Mouse (Mus musculus): ENCODE data around the gene Bcl11a. TPM values are rescaled to one million over a fixed set of nuclear protein-coding genes. Genes with fewer than 3 reads are reported as not detected.
A peak's percentile ranks its signal among the peaks of the same experiment; 100 is the strongest.

The Bcl11a gene
- polyA plus RNA-seq, 1 experiment from 2014 or later = 42.5 TPM

DNA sequence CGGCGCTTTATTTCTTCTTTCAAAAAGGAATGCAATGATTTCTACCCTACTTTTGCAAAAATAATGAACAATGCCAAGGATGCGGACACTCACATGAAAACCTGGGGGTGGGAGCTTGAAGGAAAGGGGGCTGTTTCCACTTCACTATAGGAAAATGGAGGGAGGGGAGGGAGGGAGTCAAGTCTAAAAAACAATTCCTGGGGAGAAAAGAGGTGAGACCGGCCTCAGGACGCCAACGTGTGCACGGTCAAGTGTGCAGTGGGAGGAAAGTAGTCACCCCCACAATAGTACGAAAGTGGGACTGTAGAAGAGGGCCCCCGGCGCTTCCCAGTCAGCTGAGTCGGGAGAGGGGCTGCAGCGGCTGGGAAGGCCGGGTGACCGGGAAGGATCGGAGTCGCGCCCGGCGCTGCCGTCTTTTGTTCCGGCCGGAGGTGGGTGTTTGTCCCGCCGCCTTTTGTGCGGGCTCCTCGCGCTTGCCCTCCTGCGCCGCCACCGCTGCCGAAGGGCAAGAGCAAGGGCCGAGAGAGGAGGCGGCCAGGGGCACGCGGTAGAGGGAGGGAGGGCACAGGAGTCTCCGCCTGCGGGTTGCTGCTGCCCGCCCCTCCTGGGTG is 955 bp downstream of the Bcl11a start:
- Histone ChIP-seq H3K27ac (ENCODE audit: low read depth, low read length) (peak overlapping the region; percentile 85), H3K36me3 (ENCODE audit: control insufficient read depth, insufficient read depth, low read length) (no peaks in the 10 kb centered on the region), H3K9me3 (ENCODE audit: control insufficient read depth, low read length) (no peaks in the 10 kb centered on the region), H3K4me1 (ENCODE audit: control insufficient read depth, insufficient read depth, low read length) (peaks cover 19% of the 10 kb centered on the region), H3K27me3 (ENCODE audit: control insufficient read depth, insufficient read depth, low read length) (no peaks in the 10 kb centered on the region; the same call in 1 of the 2 replicates), H3K9ac (ENCODE audit: low read length) (peak overlapping the region; percentile 93), H3K4me2 (peak overlapping the region; percentile 100), H3K4me3 (ENCODE audit: low read depth, low read length) (peak overlapping the region; percentile 77)
- no peak for ATAC-seq (ENCODE audit: low FRiP score)
- WGBS = under 1% methylated on average over 32 of the region's 38 CpGs
- peak; percentile 97 for DNase-seq (ENCODE audit: low spot score, missing footprints)

DNA sequence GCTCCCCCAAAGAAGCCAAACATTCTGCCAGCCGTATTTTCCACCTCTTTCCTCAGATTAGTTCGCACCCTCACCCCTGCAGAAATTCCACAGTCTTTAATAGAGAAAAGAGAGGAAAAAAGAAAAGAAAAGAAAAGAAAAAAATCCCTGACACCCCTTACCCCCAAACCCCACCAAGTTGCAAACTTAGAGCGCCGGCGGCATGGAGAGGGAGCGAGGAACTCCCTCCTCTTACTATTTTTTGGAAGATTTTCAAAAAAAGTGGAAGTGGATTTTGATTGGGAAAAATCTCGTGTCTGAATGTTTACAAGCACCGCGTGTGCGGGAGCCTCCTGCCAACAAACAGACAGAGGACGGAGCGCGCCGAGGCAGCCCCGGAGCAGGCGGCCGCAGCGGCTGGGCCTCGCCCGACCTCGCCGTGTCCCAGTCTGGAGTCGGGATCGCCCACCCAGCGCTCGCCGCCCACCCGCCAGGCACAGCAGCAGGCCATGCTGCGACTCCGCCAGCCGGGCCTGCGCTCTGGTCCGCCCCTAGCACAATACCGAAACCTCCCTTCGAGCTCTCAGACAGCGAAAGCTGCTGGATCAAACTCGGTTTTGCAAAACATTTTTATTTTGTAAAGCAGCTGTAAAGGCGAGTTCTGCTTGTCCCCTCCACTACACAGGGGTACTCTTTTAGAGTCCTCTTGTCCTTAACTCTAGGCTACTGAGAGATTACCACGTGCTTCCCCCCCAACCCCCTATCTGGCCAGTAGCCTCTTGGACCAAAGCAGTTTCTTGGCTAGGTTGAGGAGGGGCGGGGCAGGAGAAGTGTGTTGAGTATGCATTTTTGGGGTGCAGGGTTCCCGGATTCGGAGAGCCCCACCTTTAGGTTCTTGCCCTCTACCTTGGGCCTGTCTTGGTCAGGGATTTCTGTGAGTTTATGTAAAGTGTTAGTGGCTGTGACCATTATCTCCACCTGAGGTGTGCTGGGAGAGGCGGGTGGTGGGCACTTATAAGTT is 1.8 kb downstream of the Bcl11a start:
- H3K4me1 ChIP-seq (ENCODE audit: control insufficient read depth, insufficient read depth, low read length) = peaks cover 19% of the 10 kb centered on the region
- H3K4me3 ChIP-seq (ENCODE audit: low read depth, low read length) = peak overlapping the region; percentile 77
- DNase-seq (ENCODE audit: low spot score, missing footprints) = peak; percentile 96
- under 1% methylated on average over 43 of the region's 43 CpGs for WGBS
- H3K36me3 ChIP-seq (ENCODE audit: control insufficient read depth, insufficient read depth, low read length) = no peaks in the 10 kb centered on the region
- peak overlapping the region; percentile 93 for H3K9ac ChIP-seq (ENCODE audit: low read length)
- H3K27me3 ChIP-seq (ENCODE audit: control insufficient read depth, insufficient read depth, low read length) = no peaks in the 10 kb centered on the region; the same call in 1 of the 2 replicates
- no peaks in the 10 kb centered on the region for H3K9me3 ChIP-seq (ENCODE audit: control insufficient read depth, low read length)
- ATAC-seq (ENCODE audit: low FRiP score) = no peak
- H3K27ac ChIP-seq (ENCODE audit: low read depth, low read length) = peak overlapping the region; percentile 85
- peak overlapping the region; percentile 100 for H3K4me2 ChIP-seq

GRCm38 (mm10) chr11:24080541-24080940 is 2.7 kb downstream of the Bcl11a start:
- DNase-seq (ENCODE audit: low spot score, missing footprints) = peak; percentile 98
- Histone ChIP-seq H3K27ac (ENCODE audit: low read depth, low read length) (peak overlapping the region; percentile 17; the same call in 1 of the 2 replicates), H3K4me3 (ENCODE audit: low read depth, low read length) (peak overlapping the region; percentile 77), H3K36me3 (ENCODE audit: control insufficient read depth, insufficient read depth, low read length) (peaks cover 3% of the 10 kb centered on the region; the same call in 1 of the 2 replicates), H3K9ac (ENCODE audit: low read length) (peak overlapping the region; percentile 93), H3K4me1 (ENCODE audit: control insufficient read depth, insufficient read depth, low read length) (peaks cover 11% of the 10 kb centered on the region), H3K9me3 (ENCODE audit: control insufficient read depth, low read length) (no peaks in the 10 kb centered on the region), H3K4me2 (peak overlapping the region; percentile 100), H3K27me3 (ENCODE audit: control insufficient read depth, insufficient read depth, low read length) (no peaks in the 10 kb centered on the region; the same call in 1 of the 2 replicates)
- ATAC-seq (ENCODE audit: low FRiP score) = peak; percentile 3
- under 1% methylated on average over 30 of the region's 30 CpGs for WGBS

DNA sequence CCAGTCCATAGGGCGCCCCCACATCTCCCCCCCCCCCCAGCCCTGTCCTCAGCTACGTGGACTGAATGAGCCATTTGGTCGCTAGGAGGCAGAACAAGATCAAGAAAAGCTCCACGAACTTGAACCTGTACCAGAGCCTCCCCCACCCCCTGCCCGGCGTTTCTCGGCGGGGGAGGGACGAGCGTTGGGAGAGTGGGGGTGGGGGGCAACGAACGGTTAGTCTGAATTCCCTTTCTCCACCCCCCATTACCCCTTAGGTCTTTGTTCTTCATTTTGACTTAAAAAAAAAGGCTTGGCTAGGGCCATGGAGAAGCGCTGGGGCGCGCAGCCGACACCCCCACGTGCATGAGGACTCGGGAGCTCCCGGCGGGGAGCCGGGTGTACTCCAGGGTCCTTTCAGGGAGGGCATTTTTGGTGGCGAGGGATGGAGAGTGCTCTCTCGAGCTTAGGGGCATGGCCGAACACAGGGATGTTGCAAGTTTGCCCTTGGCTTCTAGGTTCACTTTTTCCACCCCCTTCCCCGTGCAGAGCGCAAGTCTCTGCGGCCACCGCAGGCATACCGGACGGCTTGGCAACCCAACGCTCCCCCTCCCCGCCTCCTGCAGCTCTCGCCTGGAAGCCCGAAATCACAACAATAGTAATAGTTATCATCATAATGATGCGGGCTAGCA is 3.3 kb downstream of the Bcl11a start:
- H3K27ac ChIP-seq (ENCODE audit: low read depth, low read length) = peak overlapping the region; percentile 84
- no peaks in the 10 kb centered on the region for H3K27me3 ChIP-seq (ENCODE audit: control insufficient read depth, insufficient read depth, low read length)
- peak overlapping the region; percentile 77 for H3K4me3 ChIP-seq (ENCODE audit: low read depth, low read length)
- ATAC-seq (ENCODE audit: low FRiP score) = peak; percentile 38
- under 1% methylated on average over 34 of the region's 35 CpGs for WGBS
- peaks cover 11% of the 10 kb centered on the region for H3K4me1 ChIP-seq (ENCODE audit: control insufficient read depth, insufficient read depth, low read length)
- DNase-seq (ENCODE audit: low spot score, missing footprints) = peak; percentile 95
- H3K9me3 ChIP-seq (ENCODE audit: control insufficient read depth, low read length) = no peaks in the 10 kb centered on the region
- peak overlapping the region; percentile 93 for H3K9ac ChIP-seq (ENCODE audit: low read length)
- peaks cover 8% of the 10 kb centered on the region; the same call in 1 of the 2 replicates for H3K36me3 ChIP-seq (ENCODE audit: control insufficient read depth, insufficient read depth, low read length)
- peak overlapping the region; percentile 100 for H3K4me2 ChIP-seq

- Histone ChIP-seq H3K36me3 (ENCODE audit: control insufficient read depth, insufficient read depth, low read length) (peaks cover 8% of the 10 kb centered on the region; the same call in 1 of the 2 replicates), H3K9ac (ENCODE audit: low read length) (peak overlapping the region; percentile 93), H3K27me3 (ENCODE audit: control insufficient read depth, insufficient read depth, low read length) (no peaks in the 10 kb centered on the region), H3K4me3 (ENCODE audit: low read depth, low read length) (peak overlapping the region; percentile 77), H3K9me3 (ENCODE audit: control insufficient read depth, low read length) (no peaks in the 10 kb centered on the region), H3K27ac (ENCODE audit: low read depth, low read length) (peak overlapping the region; percentile 84), H3K4me2 (peak overlapping the region; percentile 100), H3K4me1 (ENCODE audit: control insufficient read depth, insufficient read depth, low read length) (peaks cover 11% of the 10 kb centered on the region)
- under 1% methylated on average over 43 of the region's 43 CpGs for WGBS
- ATAC-seq (ENCODE audit: low FRiP score) (peak; percentile 18), DNase-seq (ENCODE audit: low spot score, missing footprints) (peak; percentile 97)
Observed at GRCm38 (mm10) chr11:24081687-24082384, 4.0 kb downstream of the Bcl11a start.

DNA sequence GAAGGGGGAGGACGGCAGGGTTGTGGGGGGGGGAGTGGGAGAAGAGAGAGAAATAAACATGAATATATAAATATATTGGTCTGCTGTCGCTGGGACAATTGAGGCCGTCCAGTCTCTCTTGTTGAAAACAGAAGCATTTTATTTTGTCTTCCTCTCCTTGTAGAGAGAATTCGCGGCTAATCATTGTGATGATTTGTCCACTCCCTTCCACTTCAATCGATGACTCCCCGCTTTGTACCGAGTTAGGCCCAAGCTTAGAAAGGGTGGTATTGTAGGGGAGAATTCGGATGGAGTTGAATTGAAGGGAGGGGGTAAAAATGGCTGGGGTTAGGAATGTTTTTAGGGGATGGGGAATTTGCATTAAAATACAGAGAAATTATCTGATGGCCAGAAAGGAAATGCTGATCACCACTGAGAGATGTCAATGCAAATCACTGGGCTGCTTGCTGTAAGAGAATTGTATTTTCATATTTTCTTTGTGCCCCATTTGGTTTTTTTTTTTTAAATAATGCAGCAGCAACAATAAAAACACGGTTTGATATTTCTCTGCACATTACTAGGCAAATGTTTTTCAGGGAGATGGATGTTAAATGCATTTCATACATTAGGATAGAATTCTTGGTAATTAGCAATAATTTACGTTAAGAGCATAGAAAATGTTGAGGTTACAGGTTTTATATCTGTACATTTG is 4.7 kb downstream of the Bcl11a start:
- H3K27me3 ChIP-seq (ENCODE audit: control insufficient read depth, insufficient read depth, low read length) = no peaks in the 10 kb centered on the region
- peak overlapping the region; percentile 100 for H3K4me2 ChIP-seq
- no peaks in the 10 kb centered on the region for H3K9me3 ChIP-seq (ENCODE audit: control insufficient read depth, low read length)
- no peak for DNase-seq (ENCODE audit: low spot score, missing footprints)
- peaks cover 8% of the 10 kb centered on the region; the same call in 1 of the 2 replicates for H3K36me3 ChIP-seq (ENCODE audit: control insufficient read depth, insufficient read depth, low read length)
- H3K4me3 ChIP-seq (ENCODE audit: low read depth, low read length) = peak overlapping the region; percentile 77
- ATAC-seq (ENCODE audit: low FRiP score) = no peak
- WGBS = 14% methylated on average over 11 of the region's 11 CpGs
- H3K27ac ChIP-seq (ENCODE audit: low read depth, low read length) = peak overlapping the region; percentile 84; the same call in 1 of the 2 replicates
- peak overlapping the region; percentile 93 for H3K9ac ChIP-seq (ENCODE audit: low read length)
- H3K4me1 ChIP-seq (ENCODE audit: control insufficient read depth, insufficient read depth, low read length) = peaks cover 11% of the 10 kb centered on the region

GRCm38 (mm10) chr11:24083076-24083405 is 5.2 kb downstream of the Bcl11a start:
- Histone ChIP-seq H3K4me2 (no peak overlapping the region), H3K27me3 (ENCODE audit: control insufficient read depth, insufficient read depth, low read length) (no peaks in the 10 kb centered on the region), H3K4me1 (ENCODE audit: control insufficient read depth, insufficient read depth, low read length) (peaks cover 14% of the 10 kb centered on the region), H3K27ac (ENCODE audit: low read depth, low read length) (no peak overlapping the region), H3K9me3 (ENCODE audit: control insufficient read depth, low read length) (no peaks in the 10 kb centered on the region), H3K9ac (ENCODE audit: low read length) (no peak overlapping the region), H3K4me3 (ENCODE audit: low read depth, low read length) (no peak overlapping the region), H3K36me3 (ENCODE audit: control insufficient read depth, insufficient read depth, low read length) (peaks cover 8% of the 10 kb centered on the region; the same call in 1 of the 2 replicates)
- ATAC-seq (ENCODE audit: low FRiP score) (no peak), DNase-seq (ENCODE audit: low spot score, missing footprints) (no peak)
- WGBS = 38% methylated on average over 1 of the region's 1 CpGs

GRCm38 (mm10) chr11:24083423-24083822 is 5.6 kb downstream of the Bcl11a start:
- Histone ChIP-seq H3K9ac (ENCODE audit: low read length) (no peak overlapping the region), H3K27ac (ENCODE audit: low read depth, low read length) (no peak overlapping the region), H3K27me3 (ENCODE audit: control insufficient read depth, insufficient read depth, low read length) (no peaks in the 10 kb centered on the region), H3K4me2 (no peak overlapping the region), H3K4me3 (ENCODE audit: low read depth, low read length) (no peak overlapping the region), H3K9me3 (ENCODE audit: control insufficient read depth, low read length) (no peaks in the 10 kb centered on the region), H3K36me3 (ENCODE audit: control insufficient read depth, insufficient read depth, low read length) (peaks cover 8% of the 10 kb centered on the region; the same call in 1 of the 2 replicates), H3K4me1 (ENCODE audit: control insufficient read depth, insufficient read depth, low read length) (peaks cover 18% of the 10 kb centered on the region)
- ATAC-seq (ENCODE audit: low FRiP score) = no peak
- 64% methylated on average over 7 of the region's 7 CpGs for WGBS
- DNase-seq (ENCODE audit: low spot score, missing footprints) = no peak
